22 mouse cellular contexts compared by ENCODE assay signal in genomic region chr1:190204378-190205070, GRCm38 (mm10). TPM values are rescaled to one million over a fixed set of nuclear protein-coding genes. Genes with fewer than 3 reads are reported as not detected.
DNase-seq lines count a peak whose midpoint lies in the region; ATAC-seq and TF ChIP-seq lines count a peak whose summit lies in the region.
"Had no signal": no experiment of that assay in that cellular context is flagged by ENCODE, and none has a peak within 500 bp of the region (broad histone marks: within the 10 kb centered on the region; RNA-seq: fewer than 3 reads in every experiment).

No protein-coding gene starts in this region.

- no peak for TF ChIP-seq EP300 in lung, postnatal 0 days (IDR thresholded peaks at IDR 0.05)

- no peak for TF ChIP-seq CTCF in lung, postnatal 0 days (IDR thresholded peaks at IDR 0.05)

- no peaks in the 10 kb centered on the region for H3K36me3 ChIP-seq in liver, embryonic 11.5 days (ENCODE audit: control insufficient read depth, insufficient read depth, low read length)
- no peaks in the 10 kb centered on the region for H3K36me3 ChIP-seq in liver, embryonic 15.5 days (replicated peaks)
- no peaks in the 10 kb centered on the region for H3K36me3 ChIP-seq in lung, postnatal 0 days (ENCODE audit: insufficient read depth, low read length)
- no peaks in the 10 kb centered on the region for H3K36me3 ChIP-seq in forebrain, embryonic 13.5 days (ENCODE audit: poor library complexity, severe bottlenecking)
- H3K36me3 ChIP-seq: embryonic facial prominence, embryonic 10.5 days; forebrain, embryonic 15.5 days; G1E; heart, embryonic 15.5 days; hindbrain, embryonic 13.5 days had no signal

- no peaks in the 10 kb centered on the region for H3K27me3 ChIP-seq in liver, embryonic 11.5 days (replicated peaks; ENCODE audit: control insufficient read depth, insufficient read depth, low read length)
- H3K27me3 ChIP-seq in liver, embryonic 15.5 days = no peaks in the 10 kb centered on the region
- H3K27me3 ChIP-seq in lung, postnatal 0 days (replicated peaks; ENCODE audit: insufficient read depth, low read length) = no peaks in the 10 kb centered on the region
- H3K27me3 ChIP-seq in forebrain, embryonic 13.5 days = 0 out of 2 replicates have a peak, but pooled peaks cover 3% of the 10 kb centered on the region
- H3K27me3 ChIP-seq: heart, embryonic 15.5 days; hindbrain, embryonic 13.5 days had no signal

- H3K9me3 ChIP-seq in liver, embryonic 11.5 days (ENCODE audit: control insufficient read depth, low read length) = no peaks in the 10 kb centered on the region
- H3K9me3 ChIP-seq in liver, embryonic 15.5 days (replicated peaks) = no peaks in the 10 kb centered on the region
- no peaks in the 10 kb centered on the region for H3K9me3 ChIP-seq in lung, postnatal 0 days (ENCODE audit: low read length)
- H3K9me3 ChIP-seq in forebrain, embryonic 13.5 days (replicated peaks) = no peaks in the 10 kb centered on the region
- H3K9me3 ChIP-seq: embryonic facial prominence, embryonic 10.5 days; forebrain, embryonic 15.5 days; heart, embryonic 15.5 days; hindbrain, embryonic 13.5 days had no signal

- no peak overlapping the region for H3K27ac ChIP-seq in liver, embryonic 11.5 days (ENCODE audit: low read depth, low read length)
- H3K27ac ChIP-seq in liver, embryonic 15.5 days (replicated peaks) = peak overlapping the region; percentile 9; the same call in 1 of the 2 replicates
- no peak overlapping the region for H3K27ac ChIP-seq in lung, postnatal 0 days (ENCODE audit: low read length)
- no peak overlapping the region for H3K27ac ChIP-seq in forebrain, embryonic 13.5 days
- H3K27ac ChIP-seq: embryonic facial prominence, embryonic 10.5 days; forebrain, embryonic 15.5 days; heart, embryonic 15.5 days; hindbrain, embryonic 13.5 days had no signal

- no peak overlapping the region for H3K4me3 ChIP-seq in liver, embryonic 11.5 days (ENCODE audit: low read depth, low read length)
- H3K4me3 ChIP-seq in liver, embryonic 15.5 days (replicated peaks) = no peak overlapping the region
- H3K4me3 ChIP-seq in lung, postnatal 0 days (ENCODE audit: low read depth, low read length) = no peak overlapping the region
- H3K4me3 ChIP-seq in forebrain, embryonic 13.5 days = no peak overlapping the region
- H3K4me3 ChIP-seq: embryonic facial prominence, embryonic 10.5 days; forebrain, embryonic 15.5 days; heart, embryonic 15.5 days; hindbrain, embryonic 13.5 days had no signal

- 56% methylated on average over 10 of the region's 10 CpGs for WGBS in liver, embryonic 11.5 days
- WGBS in liver, embryonic 15.5 days (ENCODE audit: insufficient replicate concordance) = 52% methylated on average over 10 of the region's 10 CpGs
- 51% methylated on average over 10 of the region's 10 CpGs for WGBS in lung, postnatal 0 days
- 63% methylated on average over 10 of the region's 10 CpGs for WGBS in forebrain, embryonic 13.5 days

- DNase-seq in embryo, embryonic 10 days (ENCODE audit: low spot score) = peak; percentile 30
- DNase-seq in embryo, embryonic 10.5 days (ENCODE audit: low spot score) = no peak
- no peak for DNase-seq in liver, embryonic 11.5 days (ENCODE audit: low spot score)
- no peak for DNase-seq in lung, postnatal 0 days (ENCODE audit: low spot score)
- DNase-seq in urinary bladder, postnatal 25 days (ENCODE audit: low spot score) = no peak
- DNase-seq: adrenal gland, adult 8-10 months; B cell, adult 2 months; cerebellum, adult 11 months; cerebellum, adult 8-10 months; cerebellum, postnatal 14 days; gastrocnemius, postnatal 36 days; heart, adult 18-20 months; heart, postnatal 14 days had no signal

- no peak overlapping the region for H3K4me2 ChIP-seq in liver, embryonic 11.5 days
- no peak overlapping the region for H3K4me2 ChIP-seq in liver, embryonic 15.5 days
- no peak overlapping the region for H3K4me2 ChIP-seq in lung, postnatal 0 days (replicated peaks; ENCODE audit: low read depth, low read length)
- no peak overlapping the region for H3K4me2 ChIP-seq in forebrain, embryonic 13.5 days
- H3K4me2 ChIP-seq: forebrain, embryonic 15.5 days; heart, embryonic 11.5 days; heart, embryonic 15.5 days; hindbrain, embryonic 13.5 days had no signal

- peak; percentile 71 for ATAC-seq in liver, embryonic 11.5 days (replicated peaks; ENCODE audit: low FRiP score)
- ATAC-seq in liver, embryonic 15.5 days (ENCODE audit: insufficient read depth) = peak; percentile 80
- ATAC-seq in lung, postnatal 0 days = no peak
- no peak for ATAC-seq in forebrain, embryonic 13.5 days
- ATAC-seq: CD4-positive, CD25-positive, alpha-beta regulatory T cell, adult 4 months; forebrain, embryonic 15.5 days had no signal

- no peak overlapping the region for H3K9ac ChIP-seq in liver, embryonic 11.5 days (ENCODE audit: low read depth, low read length)
- no peak overlapping the region for H3K9ac ChIP-seq in liver, embryonic 15.5 days
- H3K9ac ChIP-seq in lung, postnatal 0 days (replicated peaks; ENCODE audit: low read depth) = no peak overlapping the region
- no peak overlapping the region for H3K9ac ChIP-seq in forebrain, embryonic 13.5 days
- H3K9ac ChIP-seq: forebrain, embryonic 15.5 days; heart, embryonic 15.5 days; hindbrain, embryonic 13.5 days had no signal

- H3K4me1 ChIP-seq in liver, embryonic 11.5 days (replicated peaks; ENCODE audit: control insufficient read depth, insufficient read depth, low read length) = no peaks in the 10 kb centered on the region
- 0 out of 2 replicates have a peak, but pooled peaks cover 4% of the 10 kb centered on the region for H3K4me1 ChIP-seq in liver, embryonic 15.5 days (replicated peaks)
- H3K4me1 ChIP-seq in lung, postnatal 0 days (ENCODE audit: insufficient read depth, low read depth, low read length) = no peaks in the 10 kb centered on the region
- no peaks in the 10 kb centered on the region for H3K4me1 ChIP-seq in forebrain, embryonic 13.5 days
- H3K4me1 ChIP-seq: embryonic facial prominence, embryonic 10.5 days; forebrain, embryonic 15.5 days; hindbrain, embryonic 13.5 days had no signal

RNA-seq across cellular contexts. Expression of gene Prox1, which starts 34.0 kb away (rescaled TPM):
- polyA plus RNA-seq in liver, embryonic 11.5 days (2014; fragmentation: Nextera tagmentation; extraction: Ambion mirVana) = 12.1 and 13.9 TPM in 2 replicates
- 5.2 and 6.1 TPM in 2 replicates for polyA plus RNA-seq in liver, embryonic 15.5 days (2015; fragmentation: Nextera tagmentation; extraction: Ambion mirVana)
- polyA plus RNA-seq in lung, postnatal 0 days (2015; fragmentation: Nextera tagmentation; extraction: Ambion mirVana) = 1.1 and 1.5 TPM in 2 replicates
- 10.9 and 12.1 TPM in 2 replicates for polyA plus RNA-seq in forebrain, embryonic 13.5 days (2015; fragmentation: Nextera tagmentation; extraction: Ambion mirVana)
- polyA plus RNA-seq: G1E had no signal

Comparison
In these comparisons a context has a peak if more than half of its experiments do, and no peak if none do; other contexts are left out.
1. ATAC-seq: peak in liver, embryonic 11.5 days (single experiment) and liver, embryonic 15.5 days (single experiment); none in lung, postnatal 0 days (single experiment) and forebrain, embryonic 13.5 days (single experiment).